Mouse (Mus musculus): ENCODE measurements at regions not wholly inside any gene's neighbourhood (a gene's known extent, or its start where the extent isn't known, plus 50 kb on each side); places are given as distances from the start of the nearest gene placed in this dataset.

- peak; percentile 9 for DNase-seq (ENCODE audit: low read depth, low spot score)
Measured at GRCm38 (mm10) chrX:134890583-134890982, 74.0 kb downstream of the Nxf2 start.

- no peak for DNase-seq (ENCODE audit: low read depth, low spot score)
Measured at GRCm38 (mm10) chrX:134889634-134890033, 74.9 kb downstream of the Nxf2 start.

- no peak for DNase-seq (ENCODE audit: low read depth, low spot score)
Measured at GRCm38 (mm10) chrX:134882334-134882733, 73.3 kb upstream of the Armcx2 start.

- no peak for DNase-seq (ENCODE audit: low read depth, low spot score)
Measured at GRCm38 (mm10) chrX:134879877-134880276, 70.9 kb upstream of the Armcx2 start.

- DNase-seq (ENCODE audit: low read depth, low spot score): no peak
Measured at GRCm38 (mm10) chrX:134878870-134879269, 69.8 kb upstream of the Armcx2 start.

GRCm38 (mm10) chrX:134874696-134875095, 65.7 kb upstream of the Armcx2 start:
- DNase-seq (ENCODE audit: low read depth, low spot score): no peak

- no peak for DNase-seq (ENCODE audit: low read depth, low spot score)
Measured at GRCm38 (mm10) chrX:134873651-134874050, 64.6 kb upstream of the Armcx2 start.

- no peak for DNase-seq (ENCODE audit: low read depth, low spot score)
Measured at GRCm38 (mm10) chrX:134861641-134862040, 52.6 kb upstream of the Armcx2 start.
